Mouse (Mus musculus): Measurements from ENCODE around the gene Bysl. TPM values are rescaled to one million over a fixed set of nuclear protein-coding genes. Genes with fewer than 3 reads are reported as not detected.

Gene Bysl
- polyA plus RNA-seq, 1 experiment from 2014 or later = 24.7 TPM

GRCm38 (mm10) chr17:47591073-47591472 lies 20.2 kb downstream of the Bysl start:
- H3K9ac ChIP-seq = no peak overlapping the region
- no peaks in the 10 kb centered on the region for H3K27me3 ChIP-seq (replicated peaks)
- no peak for ATAC-seq (ENCODE audit: insufficient number of reproducible peaks, low FRiP score)
- H3K4me3 ChIP-seq = no peak overlapping the region
- H3K36me3 ChIP-seq = no peaks in the 10 kb centered on the region; the same call in none of the 2 replicates
- no peaks in the 10 kb centered on the region for H3K9me3 ChIP-seq (replicated peaks)
- no peak overlapping the region for H3K27ac ChIP-seq (ENCODE audit: poor library complexity, severe bottlenecking)
- 44% methylated on average over 3 of the region's 3 CpGs for WGBS
- no peak overlapping the region for H3K4me2 ChIP-seq
- peaks cover 15% of the 10 kb centered on the region for H3K4me1 ChIP-seq (replicated peaks)

- H3K9me3 ChIP-seq (replicated peaks) = no peaks in the 10 kb centered on the region
- WGBS = 80% methylated on average over 8 of the region's 8 CpGs
- peaks cover 11% of the 10 kb centered on the region for H3K4me1 ChIP-seq (replicated peaks)
- no peak overlapping the region for H3K4me3 ChIP-seq
- ATAC-seq (ENCODE audit: insufficient number of reproducible peaks, low FRiP score) = no peak
- H3K27ac ChIP-seq (ENCODE audit: poor library complexity, severe bottlenecking) = no peak overlapping the region
- no peaks in the 10 kb centered on the region for H3K36me3 ChIP-seq
- H3K4me2 ChIP-seq = no peak overlapping the region
- H3K27me3 ChIP-seq (replicated peaks) = no peaks in the 10 kb centered on the region
- no peak overlapping the region for H3K9ac ChIP-seq
These were observed 22.8 kb downstream of the Bysl start for GRCm38 (mm10) chr17:47588517-47588916.

GRCm38 (mm10) chr17:47580962-47581361 lies 30.3 kb downstream of the Bysl start:
- H3K27ac ChIP-seq (ENCODE audit: poor library complexity, severe bottlenecking) = no peak overlapping the region
- no peak for ATAC-seq (ENCODE audit: insufficient number of reproducible peaks, low FRiP score)
- no peaks in the 10 kb centered on the region for H3K36me3 ChIP-seq
- no peaks in the 10 kb centered on the region for H3K27me3 ChIP-seq (replicated peaks)
- no peak overlapping the region for H3K9ac ChIP-seq
- no peak overlapping the region for H3K4me3 ChIP-seq
- H3K4me1 ChIP-seq (replicated peaks) = no peaks in the 10 kb centered on the region
- H3K9me3 ChIP-seq (replicated peaks) = no peaks in the 10 kb centered on the region
- no peak overlapping the region for H3K4me2 ChIP-seq
- WGBS = 80% methylated on average over 4 of the region's 4 CpGs

- no peaks in the 10 kb centered on the region for H3K36me3 ChIP-seq
- no peak overlapping the region for H3K4me2 ChIP-seq
- H3K9me3 ChIP-seq (replicated peaks) = no peaks in the 10 kb centered on the region
- H3K27me3 ChIP-seq (replicated peaks) = no peaks in the 10 kb centered on the region
- no peak overlapping the region for H3K9ac ChIP-seq
- H3K4me3 ChIP-seq = no peak overlapping the region
- no peaks in the 10 kb centered on the region for H3K4me1 ChIP-seq (replicated peaks)
- ATAC-seq (ENCODE audit: insufficient number of reproducible peaks, low FRiP score) = no peak
- H3K27ac ChIP-seq (ENCODE audit: poor library complexity, severe bottlenecking) = no peak overlapping the region
- WGBS = 75% methylated on average over 6 of the region's 6 CpGs
These were observed 32.6 kb downstream of the Bysl start for GRCm38 (mm10) chr17:47578655-47579054.

- ATAC-seq (ENCODE audit: insufficient number of reproducible peaks, low FRiP score) = no peak
- no peak overlapping the region for H3K9ac ChIP-seq
- no peak overlapping the region for H3K4me3 ChIP-seq
- H3K4me2 ChIP-seq = no peak overlapping the region
- no peaks in the 10 kb centered on the region for H3K9me3 ChIP-seq (replicated peaks)
- no peaks in the 10 kb centered on the region for H3K36me3 ChIP-seq
- WGBS = 57% methylated on average over 11 of the region's 11 CpGs
- H3K27me3 ChIP-seq (replicated peaks) = no peaks in the 10 kb centered on the region
- no peaks in the 10 kb centered on the region for H3K4me1 ChIP-seq (replicated peaks)
- H3K27ac ChIP-seq (ENCODE audit: poor library complexity, severe bottlenecking) = no peak overlapping the region
These were observed 36.5 kb downstream of the Bysl start for GRCm38 (mm10) chr17:47574830-47575229.

- 50% methylated on average over 8 of the region's 8 CpGs for WGBS
- Histone ChIP-seq H3K4me3 (no peak overlapping the region), H3K27ac (ENCODE audit: poor library complexity, severe bottlenecking) (no peak overlapping the region), H3K4me1 (replicated peaks) (no peaks in the 10 kb centered on the region), H3K9me3 (replicated peaks) (no peaks in the 10 kb centered on the region), H3K36me3 (no peaks in the 10 kb centered on the region), H3K4me2 (no peak overlapping the region), H3K9ac (no peak overlapping the region), H3K27me3 (replicated peaks) (no peaks in the 10 kb centered on the region)
- no peak for ATAC-seq (ENCODE audit: insufficient number of reproducible peaks, low FRiP score)
These were observed 37.3 kb downstream of the Bysl start for GRCm38 (mm10) chr17:47574028-47574427.

- Histone ChIP-seq H3K27ac (ENCODE audit: poor library complexity, severe bottlenecking) (no peak overlapping the region), H3K36me3 (no peaks in the 10 kb centered on the region), H3K4me1 (replicated peaks) (no peaks in the 10 kb centered on the region), H3K9me3 (replicated peaks) (no peaks in the 10 kb centered on the region), H3K4me2 (no peak overlapping the region), H3K4me3 (no peak overlapping the region), H3K9ac (no peak overlapping the region), H3K27me3 (replicated peaks) (no peaks in the 10 kb centered on the region)
- no peak for ATAC-seq (ENCODE audit: insufficient number of reproducible peaks, low FRiP score)
These were observed 38.9 kb downstream of the Bysl start for GRCm38 (mm10) chr17:47572436-47572835.

GRCm38 (mm10) chr17:47571621-47572020 lies 39.7 kb downstream of the Bysl start:
- no peak overlapping the region for H3K4me2 ChIP-seq
- no peak for ATAC-seq (ENCODE audit: insufficient number of reproducible peaks, low FRiP score)
- no peaks in the 10 kb centered on the region for H3K27me3 ChIP-seq (replicated peaks)
- H3K36me3 ChIP-seq = no peaks in the 10 kb centered on the region
- H3K4me3 ChIP-seq = no peak overlapping the region
- no peaks in the 10 kb centered on the region for H3K4me1 ChIP-seq (replicated peaks)
- H3K9me3 ChIP-seq (replicated peaks) = no peaks in the 10 kb centered on the region
- H3K9ac ChIP-seq = no peak overlapping the region
- H3K27ac ChIP-seq (ENCODE audit: poor library complexity, severe bottlenecking) = no peak overlapping the region
- WGBS = 50% methylated on average over 7 of the region's 7 CpGs

DNA sequence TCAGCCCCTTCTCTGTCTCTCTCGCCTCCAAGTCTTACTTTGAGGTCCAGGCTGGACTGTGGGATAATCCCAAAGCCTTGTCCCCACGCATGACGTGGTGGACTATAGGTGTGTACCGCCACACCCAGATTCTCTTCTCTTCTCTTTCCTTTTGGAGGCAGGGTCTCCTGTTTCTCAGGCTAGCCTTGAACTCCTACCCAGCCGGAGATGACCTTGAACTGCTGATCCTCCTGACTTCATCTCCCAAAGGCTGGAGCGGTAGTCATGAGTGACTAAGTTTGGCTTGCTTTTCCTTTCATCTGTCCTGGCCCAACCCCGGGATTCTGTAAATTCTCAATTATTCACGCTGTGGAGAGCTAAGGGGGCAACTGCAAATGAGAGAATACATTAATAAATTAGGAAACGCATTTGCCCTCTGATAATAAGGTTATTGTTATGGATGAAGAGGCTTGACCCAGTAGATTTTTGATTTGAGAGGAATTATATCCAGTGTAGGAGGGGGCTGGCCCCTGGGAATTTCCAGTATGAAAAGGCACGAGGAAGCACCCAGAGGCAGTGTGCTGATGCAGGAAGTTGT lies 42.3 kb downstream of the Bysl start:
- no peak for ATAC-seq (ENCODE audit: insufficient number of reproducible peaks, low FRiP score)
- Histone ChIP-seq H3K9ac (no peak overlapping the region), H3K4me2 (no peak overlapping the region), H3K27me3 (replicated peaks) (no peaks in the 10 kb centered on the region), H3K27ac (ENCODE audit: poor library complexity, severe bottlenecking) (no peak overlapping the region), H3K4me1 (replicated peaks) (no peaks in the 10 kb centered on the region), H3K36me3 (no peaks in the 10 kb centered on the region), H3K4me3 (no peak overlapping the region), H3K9me3 (replicated peaks) (no peaks in the 10 kb centered on the region)
- WGBS = 88% methylated on average over 10 of the region's 10 CpGs

GRCm38 (mm10) chr17:47568389-47568788 lies 42.9 kb downstream of the Bysl start:
- Histone ChIP-seq H3K4me1 (replicated peaks) (no peaks in the 10 kb centered on the region), H3K27ac (ENCODE audit: poor library complexity, severe bottlenecking) (no peak overlapping the region), H3K27me3 (replicated peaks) (no peaks in the 10 kb centered on the region), H3K4me3 (no peak overlapping the region), H3K9ac (no peak overlapping the region), H3K4me2 (no peak overlapping the region), H3K36me3 (no peaks in the 10 kb centered on the region), H3K9me3 (replicated peaks) (no peaks in the 10 kb centered on the region)
- 77% methylated on average over 3 of the region's 3 CpGs for WGBS
- ATAC-seq (ENCODE audit: insufficient number of reproducible peaks, low FRiP score) = peak; percentile 51; the same call in 1 of the 2 replicates

GRCm38 (mm10) chr17:47567271-47567670 lies 44.0 kb downstream of the Bysl start:
- H3K4me3 ChIP-seq = no peak overlapping the region
- no peak overlapping the region for H3K4me2 ChIP-seq
- H3K36me3 ChIP-seq = no peaks in the 10 kb centered on the region
- no peaks in the 10 kb centered on the region for H3K4me1 ChIP-seq (replicated peaks)
- H3K27me3 ChIP-seq (replicated peaks) = no peaks in the 10 kb centered on the region
- WGBS = 54% methylated on average over 3 of the region's 3 CpGs
- peak; percentile 75; the same call in 1 of the 2 replicates for ATAC-seq (ENCODE audit: insufficient number of reproducible peaks, low FRiP score)
- H3K9me3 ChIP-seq (replicated peaks) = no peaks in the 10 kb centered on the region
- no peak overlapping the region for H3K9ac ChIP-seq
- H3K27ac ChIP-seq (ENCODE audit: poor library complexity, severe bottlenecking) = peak overlapping the region; percentile 64

DNA sequence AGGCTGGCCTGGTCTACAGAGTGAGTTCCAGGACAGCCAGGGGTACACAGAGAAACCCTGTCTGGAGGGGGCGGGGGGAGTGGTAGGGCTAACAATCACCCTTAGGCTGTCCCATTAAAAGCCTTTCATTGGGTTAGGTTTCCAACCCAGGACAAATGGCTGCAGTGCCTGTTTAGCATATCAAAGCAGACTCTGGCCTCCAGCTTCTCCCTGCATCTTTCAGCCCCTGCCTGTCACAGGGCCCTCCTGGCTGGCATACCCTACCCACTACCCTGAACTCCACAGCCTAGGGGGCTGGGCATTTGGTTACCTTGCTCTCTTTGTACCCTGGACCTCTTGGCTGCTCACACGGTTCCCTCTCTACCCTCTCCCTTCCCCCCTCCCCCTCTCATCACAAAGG lies 45.2 kb downstream of the Bysl start:
- Histone ChIP-seq H3K27me3 (replicated peaks) (no peaks in the 10 kb centered on the region), H3K9ac (no peak overlapping the region), H3K4me2 (no peak overlapping the region), H3K9me3 (replicated peaks) (no peaks in the 10 kb centered on the region), H3K36me3 (no peaks in the 10 kb centered on the region), H3K4me1 (replicated peaks) (no peaks in the 10 kb centered on the region), H3K4me3 (no peak overlapping the region), H3K27ac (ENCODE audit: poor library complexity, severe bottlenecking) (no peak overlapping the region)
- whole genome bisulfite sequencing = 41% methylated on average over 2 of the region's 2 CpGs
- no peak for ATAC-seq (ENCODE audit: insufficient number of reproducible peaks, low FRiP score)
